Mouse (Mus musculus) olfactory bulb, adult 2 months (tissue): Measurements from ENCODE around the gene Slx1b.

Experiments used
- CTCF ChIP-seq: fragments of 200-500 bp; IDR thresholded peaks from 2 replicates; pipeline ENCODE4 v1.5.1; 2012; ENCODE audit warnings: low read depth, mild to moderate bottlenecking, low read length, moderate library complexity; ENCODE audit not compliant: insufficient read depth
- POLR2A ChIP-seq: fragments of 200-500 bp; IDR thresholded peaks from 2 replicates; pipeline ENCODE4 v1.6.1; 2012; ENCODE audit warnings: mild to moderate bottlenecking, low read depth, low read length, moderate library complexity; ENCODE audit not compliant: insufficient read depth

DNA sequence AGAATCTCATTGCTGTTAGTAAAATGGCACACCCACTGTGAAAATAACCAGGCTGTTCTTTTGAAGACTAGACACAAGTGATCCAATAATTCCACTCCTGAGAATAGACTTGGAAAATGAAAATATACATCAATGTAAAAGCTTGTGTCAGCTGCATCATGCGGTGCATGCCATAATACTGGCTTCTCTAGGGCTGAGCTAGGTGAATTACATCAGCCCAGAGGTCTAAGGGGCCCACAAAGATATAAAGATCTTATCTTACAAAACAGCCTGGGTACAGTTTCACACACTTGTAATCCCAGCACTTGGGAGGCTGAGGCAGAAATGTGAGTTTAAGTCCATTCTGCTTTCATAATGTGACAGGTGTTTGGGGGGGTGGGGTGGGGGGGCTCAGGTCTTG, 38.1 kb downstream of the Slx1b start:
- TF ChIP-seq POLR2A (no peak), CTCF (no peak)
